21 mouse cellular contexts compared by ENCODE assay signal in genomic region chr4:89293516-89293915, GRCm38 (mm10). TPM values are rescaled to one million over a fixed set of nuclear protein-coding genes. Genes with fewer than 3 reads are reported as not detected.
DNase-seq lines count a peak whose midpoint lies in the region; ATAC-seq and TF ChIP-seq lines count a peak whose summit lies in the region.
"Had no signal": no experiment of that assay in that cellular context is flagged by ENCODE, and none has a peak within 500 bp of the region (broad histone marks: within the 10 kb centered on the region; RNA-seq: fewer than 3 reads in every experiment).

No protein-coding gene starts in this region.

- no peak overlapping the region for H3K27ac ChIP-seq in hindbrain, embryonic 11.5 days (ENCODE audit: low read depth, low read length)
- H3K27ac ChIP-seq in hindbrain, embryonic 13.5 days, result no peak overlapping the region
- H3K27ac ChIP-seq in embryonic fibroblast, embryonic 13.5 days (ENCODE audit: insufficient read depth, low read length), result no peak overlapping the region
- no peak overlapping the region for H3K27ac ChIP-seq in intestine, embryonic 15.5 days
- H3K27ac ChIP-seq: embryonic facial prominence, embryonic 12.5 days; forebrain, embryonic 13.5 days; hindbrain, postnatal 0 days had no signal

- 0 out of 2 replicates have a peak, but pooled peaks cover 2% of the 10 kb centered on the region for H3K4me1 ChIP-seq in hindbrain, embryonic 11.5 days (replicated peaks; ENCODE audit: control insufficient read depth, insufficient read depth, low read length)
- peaks cover 17% of the 10 kb centered on the region for H3K4me1 ChIP-seq in hindbrain, embryonic 13.5 days (replicated peaks)
- H3K4me1 ChIP-seq in embryonic fibroblast, embryonic 13.5 days (ENCODE audit: control insufficient read depth, insufficient read depth, low read length), result peaks cover 2% of the 10 kb centered on the region; the same call in 1 of the 2 replicates
- peaks cover 10% of the 10 kb centered on the region for H3K4me1 ChIP-seq in intestine, embryonic 15.5 days (replicated peaks)

- H3K9ac ChIP-seq in hindbrain, embryonic 11.5 days (ENCODE audit: low read depth, low read length), result no peak overlapping the region
- no peak overlapping the region for H3K9ac ChIP-seq in hindbrain, embryonic 13.5 days
- no peak overlapping the region for H3K9ac ChIP-seq in intestine, embryonic 15.5 days
- H3K9ac ChIP-seq: embryonic facial prominence, embryonic 12.5 days; forebrain, embryonic 13.5 days had no signal

- no peak overlapping the region for H3K4me2 ChIP-seq in hindbrain, embryonic 11.5 days (replicated peaks; ENCODE audit: low read depth, low read length)
- no peak overlapping the region for H3K4me2 ChIP-seq in hindbrain, embryonic 13.5 days
- no peak overlapping the region for H3K4me2 ChIP-seq in intestine, embryonic 15.5 days (replicated peaks)

- TF ChIP-seq CTCF in embryonic fibroblast, embryonic 13.5 days (IDR thresholded peaks at IDR 0.05; ENCODE audit: borderline replicate concordance, insufficient read depth, low read length), result no peak

- DNase-seq in embryo, embryonic 11 days, result peak; percentile 30
- no peak for DNase-seq in embryo, embryonic 10.5 days (ENCODE audit: low spot score)
- peak; percentile 33 for DNase-seq in hindbrain, embryonic 11.5 days (ENCODE audit: low spot score)
- peak; percentile 73 for DNase-seq in A20 (ENCODE audit: low read depth, low spot score)
- DNase-seq: adrenal gland, adult 2 months; adrenal gland, postnatal 25 days; cerebellum, adult 2 months; cerebellum, postnatal 10 days; forebrain, postnatal 0 days; gastrocnemius, postnatal 14 days; heart, postnatal 14 days; kidney, adult 18-20 months had no signal

- H3K27me3 ChIP-seq in hindbrain, embryonic 11.5 days (ENCODE audit: control insufficient read depth, insufficient read depth, low read length), result peaks cover 91% of the 10 kb centered on the region
- peaks cover 96% of the 10 kb centered on the region for H3K27me3 ChIP-seq in hindbrain, embryonic 13.5 days
- peaks cover 80% of the 10 kb centered on the region for H3K27me3 ChIP-seq in intestine, embryonic 15.5 days (replicated peaks)

- no peak overlapping the region for H3K4me3 ChIP-seq in hindbrain, embryonic 11.5 days (ENCODE audit: low read depth, low read length)
- H3K4me3 ChIP-seq in hindbrain, embryonic 13.5 days, result no peak overlapping the region
- H3K4me3 ChIP-seq in embryonic fibroblast, embryonic 13.5 days (ENCODE audit: insufficient read depth, low read length), result peak overlapping the region; percentile 79
- no peak overlapping the region for H3K4me3 ChIP-seq in intestine, embryonic 15.5 days (replicated peaks)

- no peak for TF ChIP-seq POLR2A in embryonic fibroblast, embryonic 13.5 days (IDR thresholded peaks at IDR 0.05; ENCODE audit: low read depth, low read length)

- ATAC-seq in hindbrain, embryonic 11.5 days (ENCODE audit: low FRiP score), result no peak
- no peak for ATAC-seq in hindbrain, embryonic 13.5 days (ENCODE audit: low FRiP score)
- no peak for ATAC-seq in intestine, embryonic 15.5 days

- no peaks in the 10 kb centered on the region for H3K9me3 ChIP-seq in hindbrain, embryonic 11.5 days (ENCODE audit: control insufficient read depth, low read length)
- H3K9me3 ChIP-seq in hindbrain, embryonic 13.5 days, result no peaks in the 10 kb centered on the region
- H3K9me3 ChIP-seq in intestine, embryonic 15.5 days, result no peaks in the 10 kb centered on the region
- H3K9me3 ChIP-seq: embryonic facial prominence, embryonic 12.5 days; forebrain, embryonic 13.5 days had no signal

- WGBS in hindbrain, embryonic 11.5 days, result 1% methylated on average over 7 of the region's 7 CpGs
- 6% methylated on average over 7 of the region's 7 CpGs for WGBS in hindbrain, embryonic 13.5 days
- 18% methylated on average over 7 of the region's 7 CpGs for WGBS in intestine, embryonic 15.5 days

- H3K36me3 ChIP-seq in hindbrain, embryonic 11.5 days (ENCODE audit: control insufficient read depth, insufficient read depth, low read length), result no peaks in the 10 kb centered on the region
- no peaks in the 10 kb centered on the region for H3K36me3 ChIP-seq in hindbrain, embryonic 13.5 days
- H3K36me3 ChIP-seq in intestine, embryonic 15.5 days, result no peaks in the 10 kb centered on the region
- H3K36me3 ChIP-seq: embryonic facial prominence, embryonic 12.5 days had no signal

RNA-seq across cellular contexts. Expression of gene Cdkn2a, which starts 0.9 kb away (rescaled TPM):
- polyA plus RNA-seq in hindbrain, embryonic 11.5 days (2014; fragmentation: Nextera tagmentation; extraction: Ambion mirVana), result not detected in 2 replicates
- not detected in 2 replicates for polyA plus RNA-seq in hindbrain, embryonic 13.5 days (2015; fragmentation: Nextera tagmentation; extraction: Ambion mirVana)
- 59.5 and 119 TPM in 2 replicates for polyA plus RNA-seq in embryonic fibroblast, embryonic 13.5 days (2011; ENCODE audit: insufficient read length, low read depth, missing spikeins)
- not detected in 2 replicates for polyA plus RNA-seq in intestine, embryonic 15.5 days (2015; fragmentation: Nextera tagmentation; extraction: Ambion mirVana)
- polyA plus RNA-seq: C2C12; cerebellum, adult 2 months; embryonic facial prominence, embryonic 12.5 days; forebrain, embryonic 13.5 days; forebrain, postnatal 0 days; heart, embryonic 14.5 days; hindbrain, postnatal 0 days; intestine, embryonic 14.5 days had no signal

RNA-seq across cellular contexts. Expression of gene Cdkn2b, which starts 17.3 kb away (rescaled TPM):
- polyA plus RNA-seq in hindbrain, embryonic 11.5 days (2014; fragmentation: Nextera tagmentation; extraction: Ambion mirVana), result 1.1 and 1.4 TPM in 2 replicates
- polyA plus RNA-seq in hindbrain, embryonic 13.5 days (2015; fragmentation: Nextera tagmentation; extraction: Ambion mirVana), result 0.86 and 1.2 TPM in 2 replicates
- 49.1 and 74.6 TPM in 2 replicates for polyA plus RNA-seq in embryonic fibroblast, embryonic 13.5 days (2011; ENCODE audit: insufficient read length, low read depth, missing spikeins)
- 18.6 and 23.1 TPM in 2 replicates for polyA plus RNA-seq in intestine, embryonic 15.5 days (2015; fragmentation: Nextera tagmentation; extraction: Ambion mirVana)
- polyA plus RNA-seq: C2C12 had no signal

Comparison
In these comparisons a context has a peak if more than half of its experiments do, and no peak if none do; other contexts are left out.
1. RNA of gene Cdkn2a, which starts 0.9 kb away (polyA plus RNA-seq): 59.5 to 119 TPM in embryonic fibroblast, embryonic 13.5 days; not detected in hindbrain, embryonic 11.5 days, not detected in hindbrain, embryonic 13.5 days and not detected in intestine, embryonic 15.5 days; every median in the first group is over 10 times any median in the second.